Mouse (Mus musculus) stomach, embryonic 14.5 days (tissue): ENCODE data around the gene Cyth4. TPM values are rescaled to one million over a fixed set of nuclear protein-coding genes. Genes with fewer than 3 reads are reported as not detected.

Experiments
- ATAC-seq: fragments of 200-750 bp; cut with Nextera tagmentation; 2 replicates; pipeline ENCODE4 v1.8.0; 2017; ENCODE audit warnings: low read depth, moderate TSS enrichment; ENCODE audit not compliant: insufficient number of reproducible peaks, insufficient read depth, low FRiP score
- H3K27ac ChIP-seq: fragments of 300-500 bp; sonication (generic); 2 replicates; pipeline ENCODE4 v1.5.1; 2014; ENCODE audit warnings: mild to moderate bottlenecking, low read length, moderate library complexity, mixed read lengths
- H3K27me3 ChIP-seq: fragments of 300-500 bp; sonication (generic); 2 replicates; pipeline ENCODE4 v1.6.1; 2014; ENCODE audit warnings: low read length, control low read depth, mixed read lengths; ENCODE audit not compliant: control insufficient read depth, insufficient read depth
- H3K36me3 ChIP-seq: fragments of 300-500 bp; sonication (generic); 2 replicates; pipeline ENCODE4 v1.6.1; 2014; ENCODE audit warnings: mild to moderate bottlenecking, control low read depth, low read length, moderate library complexity, mixed read lengths; ENCODE audit not compliant: control insufficient read depth, insufficient read depth
- H3K4me1 ChIP-seq: fragments of 300-500 bp; sonication (generic); 2 replicates; pipeline ENCODE4 v1.6.1; 2014; ENCODE audit warnings: low read length, control low read depth, mixed read lengths; ENCODE audit not compliant: control insufficient read depth, insufficient read depth
- H3K4me2 ChIP-seq: fragments of 300-500 bp; sonication (generic); replicated peaks from 2 replicates; pipeline ENCODE4 v1.6.1; 2014; ENCODE audit warnings: low read depth, low read length, control low read depth
- H3K4me3 ChIP-seq: fragments of 300-500 bp; sonication (generic); 2 replicates; pipeline ENCODE4 v1.5.1; 2014; ENCODE audit warnings: low read depth, low read length, control low read depth
- H3K9ac ChIP-seq: fragments of 300-500 bp; sonication (generic); replicated peaks from 2 replicates; pipeline ENCODE4 v1.6.1; 2014; ENCODE audit warnings: low read depth, mild to moderate bottlenecking, control low read depth, low read length, moderate library complexity, mixed read lengths
- H3K9me3 ChIP-seq: fragments of 300-500 bp; sonication (generic); 2 replicates; pipeline ENCODE4 v1.6.1; 2016; ENCODE audit warnings: low read depth, low read length, control low read depth; ENCODE audit not compliant: control insufficient read depth
- WGBS: fragments of 180-500 bp; shearing (Covaris S2); extraction: QIAGEN DNeasy Blood & Tissue Kit; methylation state at CpG from one replicate; pipeline ENCODE4 v1.1.7; 2014; 5-methylcytosine and 5-hydroxymethylcytosine counted together
- polyA plus RNA-seq: library from polyadenylated mRNA; unstranded; fragments of >200 nt; fragmentation: Nextera tagmentation; extraction: Ambion mirVana; gene quantifications from 2 replicates; pipeline ENCODE4 v1.2.1, GENCODE M21; 2014

The Cyth4 gene
- polyA plus RNA-seq, 1 experiment from 2014 or later = 4.0 TPM

- H3K27ac ChIP-seq = no peak overlapping the region
- 39% methylated on average over 5 of the region's 5 CpGs for WGBS
- H3K4me3 ChIP-seq = no peak overlapping the region
- no peak overlapping the region for H3K9ac ChIP-seq
- no peaks in the 10 kb centered on the region for H3K4me1 ChIP-seq
- H3K36me3 ChIP-seq = no peaks in the 10 kb centered on the region
- ATAC-seq = no peak
- H3K9me3 ChIP-seq = no peaks in the 10 kb centered on the region
- H3K4me2 ChIP-seq = no peak overlapping the region
- H3K27me3 ChIP-seq = peaks cover 29% of the 10 kb centered on the region
These were observed 73.5 kb downstream of the Cyth4 start for GRCm38 (mm10) chr15:78670341-78670740.

Other genes with a start within 250 kb of the Cyth4 start
- gene Tex33, start 201.1 kb upstream of the Cyth4 start, polyA plus RNA-seq = not detected in 2 replicates
- gene Tst, start 191.1 kb upstream of the Cyth4 start, polyA plus RNA-seq = 38.6 and 44.6 TPM in 2 replicates
- gene Mpst, start 190.6 kb upstream of the Cyth4 start, polyA plus RNA-seq = 3.2 and 4.4 TPM in 2 replicates
- 38.9 and 39.4 TPM in 2 replicates for gene Kctd17, start 168.5 kb upstream of the Cyth4 start, polyA plus RNA-seq
- gene Tmprss6, start 128.4 kb upstream of the Cyth4 start, polyA plus RNA-seq = 0.50 and 0.52 TPM in 2 replicates
- gene Il2rb, start 101.8 kb upstream of the Cyth4 start, polyA plus RNA-seq = 0.34 and 0.41 TPM in 2 replicates
- gene C1qtnf6, start 65.6 kb upstream of the Cyth4 start, polyA plus RNA-seq = 38.8 and 42.0 TPM in 2 replicates
- 0.12 TPM in 1 of 2 replicates, not detected in the other for gene Sstr3, start 52.4 kb upstream of the Cyth4 start, polyA plus RNA-seq
- 9.4 and 15.9 TPM in 2 replicates for gene Rac2, start 24.3 kb upstream of the Cyth4 start, polyA plus RNA-seq
- gene Elfn2, start 121.7 kb downstream of the Cyth4 start, polyA plus RNA-seq = 0.10 TPM in 1 of 2 replicates, not detected in the other
- 15.7 and 16.9 TPM in 2 replicates for gene Mfng, start 176.4 kb downstream of the Cyth4 start, polyA plus RNA-seq
- gene Card10, start 206.0 kb downstream of the Cyth4 start, polyA plus RNA-seq = 6.5 and 7.6 TPM in 2 replicates
- gene Cdc42ep1, start 245.6 kb downstream of the Cyth4 start, polyA plus RNA-seq = 40.7 and 41.7 TPM in 2 replicates